Mouse (Mus musculus): ENCODE results near the gene 2010111I01Rik.

DNA sequence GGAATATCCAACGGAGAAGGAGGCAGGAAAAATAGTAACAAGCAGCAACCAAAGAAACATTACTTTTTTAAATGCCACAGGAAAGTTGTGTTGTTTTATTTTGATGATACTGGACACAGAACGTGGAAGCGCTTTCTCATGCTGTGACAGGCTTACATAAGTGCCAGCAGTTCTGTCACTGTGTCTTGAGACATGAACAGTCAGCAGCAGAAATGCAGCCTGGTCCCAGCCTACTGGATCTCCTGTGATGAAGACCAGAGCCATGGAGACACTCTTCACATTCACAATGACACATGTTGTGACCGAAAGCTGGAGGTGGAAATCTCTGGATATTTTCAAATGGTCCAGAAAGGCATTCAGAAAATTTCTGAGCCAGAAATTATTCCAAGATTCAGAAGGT, 157.1 kb downstream of the 2010111I01Rik start:
- no peak for TF ChIP-seq CTCF (IDR thresholded peaks at IDR 0.05; ENCODE audit: low read depth, low read length)
- no peak for TF ChIP-seq POLR2A (IDR thresholded peaks at IDR 0.05; ENCODE audit: insufficient read depth, low read length)
- TF ChIP-seq EP300 (IDR thresholded peaks at IDR 0.05; ENCODE audit: insufficient read depth, low read depth, low read length): no peak
